Mouse (Mus musculus) lung, adult 2 months (tissue): ENCODE results near the gene Id1.

Experiments used
- CTCF ChIP-seq: fragments of 200-500 bp; IDR thresholded peaks from 2 replicates; pipeline ENCODE4 v1.5.1; 2011; ENCODE audit warnings: mild to moderate bottlenecking, low read length, control low read depth; ENCODE audit not compliant: insufficient read depth
- POLR2A ChIP-seq: fragments of 200-500 bp; IDR thresholded peaks from 2 replicates; pipeline ENCODE4 v1.6.1; 2011; ENCODE audit warnings: low read depth, mild to moderate bottlenecking, control low read depth, low read length, borderline replicate concordance; ENCODE audit errors: extremely low read depth

GRCm38 (mm10) chr2:152764172-152765044 lies 28.4 kb downstream of the Id1 start:
- no peak for TF ChIP-seq CTCF
- no peak for TF ChIP-seq POLR2A
